Mouse (Mus musculus) ES-Bruce4 (cell line): ENCODE measurements around the gene Ppdpf. TPM values are rescaled to one million over a fixed set of nuclear protein-coding genes. Genes with fewer than 3 reads are reported as not detected.
A peak's percentile ranks its signal among the peaks of the same experiment; 100 is the strongest.

Experiments
- H3K27ac ChIP-seq: 2 replicates; pipeline ENCODE4 v1.5.1; 2012; ENCODE audit warnings: low read length, inconsistent platforms; ENCODE audit not compliant: insufficient read depth
- H3K27me3 ChIP-seq: 2 replicates; pipeline ENCODE4 v1.6.1; 2012; ENCODE audit warnings: mild to moderate bottlenecking, low read length, inconsistent platforms; ENCODE audit not compliant: control insufficient read depth, poor library complexity, insufficient read depth, severe bottlenecking
- H3K36me3 ChIP-seq: 2 replicates; pipeline ENCODE4 v1.6.1; 2012; ENCODE audit warnings: inconsistent platforms, mild to moderate bottlenecking, low read length, moderate library complexity; ENCODE audit not compliant: control insufficient read depth, poor library complexity, insufficient read depth, severe bottlenecking
- H3K4me1 ChIP-seq: one replicate; pipeline ENCODE4 v1.8.1; 2011; ENCODE audit warnings: low read length; ENCODE audit not compliant: control insufficient read depth, insufficient read depth
- H3K4me3 ChIP-seq: 2 replicates; pipeline ENCODE4 v1.5.1; 2011; ENCODE audit warnings: low read depth, mild to moderate bottlenecking, low read length
- H3K9ac ChIP-seq: 2 replicates; pipeline ENCODE4 v1.6.1; 2012; ENCODE audit warnings: low read depth, mild to moderate bottlenecking, inconsistent platforms; ENCODE audit not compliant: poor library complexity, severe bottlenecking
- H3K9me3 ChIP-seq: replicated peaks from 2 replicates; pipeline ENCODE4 v1.6.1; 2012; ENCODE audit warnings: mild to moderate bottlenecking, low read length, inconsistent platforms; ENCODE audit not compliant: control insufficient read depth, poor library complexity, insufficient read depth, severe bottlenecking
- CTCF ChIP-seq: IDR thresholded peaks from one replicate; pipeline ENCODE4 v1.8.1; 2011; ENCODE audit warnings: low read depth, low read length
- EP300 ChIP-seq: IDR thresholded peaks from 2 replicates; pipeline ENCODE4 v1.6.1; 2011; ENCODE audit warnings: low read depth, low read length; ENCODE audit not compliant: insufficient read depth
- POLR2A ChIP-seq: IDR thresholded peaks from one replicate; pipeline ENCODE4 v1.8.1; 2011; ENCODE audit warnings: low read length; ENCODE audit not compliant: insufficient read depth
- polyA plus RNA-seq: library from polyadenylated mRNA; stranded (reverse); fragments of >200 nt; gene quantifications from 2 replicates; pipeline ENCODE4 v1.2.4, GENCODE M21; 2011; ENCODE audit warnings: low read depth; ENCODE audit not compliant: missing spikeins, insufficient read depth, insufficient read length

Gene Ppdpf
- polyA plus RNA-seq, 1 experiment: 67.7 TPM

GRCm38 (mm10) chr2:181205678-181206077 lies 18.6 kb downstream of the Ppdpf start:
- Histone ChIP-seq H3K4me3 (no peak overlapping the region), H3K27ac (no peak overlapping the region), H3K9ac (no peak overlapping the region), H3K4me1 (no peaks in the 10 kb centered on the region), H3K27me3 (no peaks in the 10 kb centered on the region), H3K9me3 (no peaks in the 10 kb centered on the region), H3K36me3 (no peaks in the 10 kb centered on the region)
- TF ChIP-seq CTCF (no peak), POLR2A (no peak), EP300 (no peak)

- no peak overlapping the region for H3K9ac ChIP-seq
- no peaks in the 10 kb centered on the region for H3K4me1 ChIP-seq
- no peak overlapping the region for H3K27ac ChIP-seq
- TF ChIP-seq EP300 (no peak), CTCF (no peak), POLR2A (no peak)
- no peaks in the 10 kb centered on the region for H3K9me3 ChIP-seq
- H3K27me3 ChIP-seq: no peaks in the 10 kb centered on the region
- no peak overlapping the region for H3K4me3 ChIP-seq
- no peaks in the 10 kb centered on the region for H3K36me3 ChIP-seq
Observed at GRCm38 (mm10) chr2:181206118-181206517, 19.1 kb downstream of the Ppdpf start.

GRCm38 (mm10) chr2:181212389-181213020 lies 25.5 kb downstream of the Ppdpf start:
- TF ChIP-seq POLR2A (no peak), EP300 (no peak), CTCF (no peak)
- H3K27me3 ChIP-seq: no peaks in the 10 kb centered on the region
- H3K4me3 ChIP-seq: peak overlapping the region; percentile 67
- no peaks in the 10 kb centered on the region for H3K36me3 ChIP-seq
- peaks cover 1% of the 10 kb centered on the region for H3K4me1 ChIP-seq
- H3K27ac ChIP-seq: no peak overlapping the region
- no peaks in the 10 kb centered on the region for H3K9me3 ChIP-seq
- peak overlapping the region; percentile 35 for H3K9ac ChIP-seq

- peak within 1 kb of the TSS; percentile 67 for H3K4me3 ChIP-seq
- no peaks in the 10 kb centered on the region for H3K9me3 ChIP-seq
- H3K9ac ChIP-seq: peak within 1 kb of the TSS; percentile 35
- no peak within 1 kb of the TSS for H3K27ac ChIP-seq
- H3K36me3 ChIP-seq: no peaks in the 10 kb centered on the region
- peaks cover 1% of the 10 kb centered on the region for H3K4me1 ChIP-seq
- no peaks in the 10 kb centered on the region for H3K27me3 ChIP-seq
- TF ChIP-seq EP300: peak; percentile 75; the same call in 1 of the 2 replicates
- TF ChIP-seq CTCF: no peak
Observed at GRCm38 (mm10) chr2:181213021-181213445, 26.0 kb downstream of the Ppdpf start, which contains the start of gene Srms. Srms (minus strand) TSS chr2:181213185.

GRCm38 (mm10) chr2:181216037-181216436 lies 29.0 kb downstream of the Ppdpf start:
- Histone ChIP-seq H3K9ac (no peak overlapping the region), H3K4me1 (peaks cover 1% of the 10 kb centered on the region), H3K27me3 (no peaks in the 10 kb centered on the region), H3K9me3 (no peaks in the 10 kb centered on the region), H3K36me3 (no peaks in the 10 kb centered on the region), H3K4me3 (no peak overlapping the region), H3K27ac (no peak overlapping the region)
- TF ChIP-seq EP300 (no peak), POLR2A (no peak), CTCF (no peak)

- no peak overlapping the region for H3K9ac ChIP-seq
- H3K27ac ChIP-seq: no peak overlapping the region
- H3K9me3 ChIP-seq: no peaks in the 10 kb centered on the region
- H3K36me3 ChIP-seq: no peaks in the 10 kb centered on the region
- H3K27me3 ChIP-seq: no peaks in the 10 kb centered on the region
- TF ChIP-seq CTCF: no peak
- H3K4me3 ChIP-seq: no peak overlapping the region
- H3K4me1 ChIP-seq: no peaks in the 10 kb centered on the region
Observed at GRCm38 (mm10) chr2:181218881-181219485, 31.9 kb downstream of the Ppdpf start.
